Mouse (Mus musculus) brain, embryonic 14.5 days (tissue): ENCODE measurements around the gene Hbq1a. TPM values are rescaled to one million over a fixed set of nuclear protein-coding genes. Genes with fewer than 3 reads are reported as not detected.

Source experiments
- DNase-seq: peaks from one replicate; pipeline ENCODE4 v3.0.0-alpha.2; 2011; ENCODE audit warnings: low read depth
- CTCF ChIP-seq: fragments of 200-500 bp; IDR thresholded peaks from 2 replicates; pipeline ENCODE4 v1.5.1; 2012; ENCODE audit warnings: inconsistent platforms, mild to moderate bottlenecking, moderate library complexity, borderline replicate concordance; ENCODE audit not compliant: insufficient read depth, insufficient read length; ENCODE audit errors: extremely low read depth
- POLR2A ChIP-seq: fragments of 200-500 bp; IDR thresholded peaks from 2 replicates; pipeline ENCODE4 v1.6.1; 2012; ENCODE audit warnings: mild to moderate bottlenecking, inconsistent platforms, borderline replicate concordance; ENCODE audit not compliant: poor library complexity, insufficient read depth, insufficient read length, severe bottlenecking; ENCODE audit errors: extremely low read depth
- polyA plus RNA-seq: library from polyadenylated mRNA; depleted of rRNA; stranded (reverse); fragments of >200 nt; gene quantifications from 2 replicates; pipeline ENCODE4 v1.2.3, GENCODE M21; 2012

Gene Hbq1a
- polyA plus RNA-seq, 1 experiment: 1.2 TPM

DNA sequence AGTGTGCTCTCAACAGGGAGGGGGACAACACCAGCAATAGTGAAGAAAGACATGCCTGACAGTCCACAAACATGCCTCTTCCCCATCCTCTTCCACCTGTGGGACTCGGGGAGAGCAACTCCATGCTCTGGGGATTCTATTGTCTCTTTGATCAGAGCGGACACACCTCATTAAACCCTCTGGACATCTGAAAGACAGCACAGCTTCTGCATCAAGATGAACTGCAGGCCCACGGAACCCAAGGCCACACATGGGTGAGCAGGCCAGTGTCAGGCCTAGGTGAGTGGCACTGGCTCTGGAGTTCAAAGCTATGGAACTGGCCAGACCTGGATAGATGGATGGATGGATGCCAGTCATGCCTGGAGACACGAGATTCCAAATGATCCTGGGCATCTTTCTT lies 9.6 kb downstream of the Hbq1a start:
- TF ChIP-seq CTCF: no peak
- no peak for TF ChIP-seq POLR2A
- no peak for DNase-seq

DNA sequence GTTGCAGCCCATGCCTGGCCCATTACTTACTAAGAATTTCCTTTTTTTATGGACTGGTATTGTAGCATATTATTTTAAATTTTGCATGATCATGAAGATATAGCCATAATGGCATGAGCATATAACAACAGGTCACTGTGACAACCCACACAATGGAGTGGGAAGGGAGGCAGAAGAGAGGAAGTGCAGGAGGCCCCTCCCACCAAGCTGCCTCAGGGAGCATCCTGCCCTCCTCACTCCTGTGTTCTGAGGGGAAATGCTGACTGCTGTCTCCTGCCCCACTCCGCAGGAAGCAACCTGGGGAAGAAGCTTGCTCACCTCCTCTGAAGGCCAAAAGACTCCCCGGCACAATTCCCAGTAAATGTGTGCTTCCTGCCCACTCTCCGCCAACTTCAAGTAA lies 10.1 kb downstream of the Hbq1a start:
- TF ChIP-seq POLR2A (no peak), CTCF (no peak)

DNA sequence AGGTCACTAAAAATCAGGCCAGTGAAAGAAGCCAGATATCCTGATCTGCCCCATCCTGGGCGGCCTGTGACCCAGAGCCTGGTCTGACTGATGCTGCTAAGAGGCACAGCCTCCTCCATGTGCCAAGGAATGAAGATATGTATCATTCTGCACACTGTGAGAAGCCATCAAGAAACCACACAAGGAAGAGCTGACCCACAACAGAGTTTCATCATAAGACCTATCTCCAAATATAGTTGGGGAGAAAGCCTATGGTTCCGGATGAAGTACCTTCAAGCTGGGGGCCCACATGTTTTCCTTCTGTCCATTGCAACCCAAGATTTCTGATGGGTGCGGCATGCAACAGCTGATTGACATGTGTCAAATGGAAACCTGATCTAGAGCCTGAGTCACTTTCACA lies 16.1 kb downstream of the Hbq1a start:
- DNase-seq: no peak
- TF ChIP-seq CTCF (no peak), POLR2A (no peak)

More for the DNA sequence above, 10.1 kb downstream of the Hbq1a start:
- DNase-seq: no peak

DNA sequence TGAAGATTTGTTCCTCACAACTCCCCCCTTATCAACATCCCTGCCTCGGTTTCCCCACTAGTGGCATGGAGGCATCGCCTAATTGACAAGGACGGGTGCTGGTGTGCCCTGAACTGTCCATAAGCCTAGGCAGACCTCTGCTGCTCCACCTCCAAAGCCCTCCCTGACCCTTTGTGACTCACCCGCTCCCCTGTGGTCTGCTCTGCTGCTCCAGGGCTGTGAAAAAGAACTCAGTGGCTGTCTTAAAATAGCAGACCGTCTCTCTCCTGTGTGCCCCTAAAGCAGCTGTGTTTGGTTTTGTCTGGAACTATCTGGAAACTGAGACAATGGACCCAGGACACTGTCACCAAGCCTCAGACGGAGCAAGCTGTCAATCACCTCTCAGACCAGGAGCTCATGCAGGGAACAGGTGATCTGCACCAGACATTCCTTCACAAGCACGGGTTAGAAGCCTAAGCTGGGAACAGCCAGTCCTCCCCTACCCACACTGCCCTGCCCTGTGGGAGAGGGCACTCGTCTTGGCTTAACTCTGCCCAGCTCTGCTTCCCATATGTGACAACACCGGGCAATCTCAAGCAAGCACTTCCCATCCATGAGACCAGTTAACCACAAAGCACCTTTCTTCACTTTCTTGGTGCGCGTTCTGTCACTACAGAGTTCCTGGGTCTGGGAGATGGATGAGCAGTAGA lies 20.8 kb downstream of the Hbq1a start:
- DNase-seq: no peak
- TF ChIP-seq CTCF (no peak), POLR2A (no peak)

DNA sequence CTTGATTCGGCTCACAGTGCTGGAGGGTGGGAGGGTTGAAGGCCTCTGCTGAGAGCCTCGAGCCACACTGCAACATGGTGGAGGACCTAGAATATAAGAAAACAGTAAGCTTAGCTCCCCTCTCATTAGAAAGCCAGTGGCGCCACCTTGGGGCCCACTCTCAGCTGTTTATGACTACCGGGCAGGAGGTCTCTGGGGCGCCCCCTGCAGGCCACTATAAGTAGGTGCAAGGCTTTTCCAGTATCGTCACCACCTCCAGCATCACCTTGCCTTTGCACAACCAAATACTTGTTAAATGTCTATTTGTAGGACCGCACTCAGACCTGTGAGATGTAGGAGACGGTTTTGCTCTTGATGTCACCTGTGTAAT lies 21.3 kb downstream of the Hbq1a start:
- peak; percentile 71 for TF ChIP-seq CTCF
- no peak for TF ChIP-seq POLR2A

DNA sequence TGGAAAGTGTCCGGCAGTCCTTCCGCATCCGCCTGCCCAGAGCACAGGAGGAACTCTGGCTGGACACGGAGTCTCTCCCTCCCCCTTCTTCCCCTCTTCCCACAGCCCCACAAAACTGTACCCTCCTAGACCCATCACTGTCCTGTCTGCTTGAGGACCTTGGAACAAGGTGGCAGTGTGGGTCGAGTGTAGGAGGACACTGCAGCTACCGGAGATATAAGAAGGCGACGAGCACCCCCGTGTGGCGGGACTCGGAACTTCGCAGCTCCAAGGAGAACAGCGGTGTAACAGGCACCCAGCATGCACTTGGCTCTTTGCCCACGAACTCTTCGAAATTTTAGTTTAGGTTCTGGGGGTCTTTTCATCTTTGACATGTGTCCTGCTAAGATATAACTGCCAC lies 24.7 kb downstream of the Hbq1a start:
- DNase-seq: peak; percentile 89
- no peak for TF ChIP-seq POLR2A
- peak; percentile 97 for TF ChIP-seq CTCF

More for the DNA sequence above, 21.3 kb downstream of the Hbq1a start:
- peak; percentile 69 for DNase-seq

DNA sequence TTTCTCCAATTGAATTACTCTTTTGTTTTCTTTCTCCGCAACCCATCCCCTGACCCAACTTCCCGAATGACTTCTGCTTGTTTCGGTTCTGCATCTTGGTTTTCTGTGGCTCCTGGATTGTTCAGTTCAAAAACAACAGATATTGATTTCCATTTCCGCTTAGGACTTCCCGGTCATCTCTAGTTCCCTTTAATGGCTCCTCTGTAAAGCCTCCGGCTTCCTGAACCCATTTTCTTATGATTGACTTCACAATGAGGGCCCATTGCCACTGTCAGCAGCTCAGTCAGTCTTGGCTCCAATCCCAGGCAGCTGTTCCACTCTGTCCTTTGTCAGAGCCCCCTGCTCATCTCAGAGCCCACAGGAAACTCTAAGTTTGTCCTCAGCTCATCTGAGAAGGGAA lies 31.2 kb downstream of the Hbq1a start:
- DNase-seq: peak; percentile 62
- no peak for TF ChIP-seq POLR2A
- TF ChIP-seq CTCF: no peak

DNA sequence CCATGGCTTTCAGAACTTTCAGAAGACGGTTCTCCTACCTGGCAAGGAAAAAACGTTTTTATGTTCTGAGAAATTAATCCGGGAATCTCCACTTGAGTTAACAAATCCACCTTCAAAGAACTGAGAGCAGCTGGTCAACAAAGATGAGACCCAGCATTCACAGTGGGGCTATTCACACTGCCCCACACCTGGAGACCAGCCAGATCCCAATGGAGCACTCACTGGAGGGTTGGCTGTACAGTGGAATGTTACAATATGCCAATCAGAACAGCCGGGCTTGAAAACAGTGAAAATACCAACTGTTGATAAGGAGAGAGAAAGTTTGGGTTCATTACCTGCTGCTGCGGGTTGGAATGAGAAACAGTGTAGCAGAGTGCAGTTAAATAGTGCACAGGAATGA lies 32.0 kb downstream of the Hbq1a start:
- DNase-seq: peak; percentile 60
- TF ChIP-seq POLR2A: no peak

DNA sequence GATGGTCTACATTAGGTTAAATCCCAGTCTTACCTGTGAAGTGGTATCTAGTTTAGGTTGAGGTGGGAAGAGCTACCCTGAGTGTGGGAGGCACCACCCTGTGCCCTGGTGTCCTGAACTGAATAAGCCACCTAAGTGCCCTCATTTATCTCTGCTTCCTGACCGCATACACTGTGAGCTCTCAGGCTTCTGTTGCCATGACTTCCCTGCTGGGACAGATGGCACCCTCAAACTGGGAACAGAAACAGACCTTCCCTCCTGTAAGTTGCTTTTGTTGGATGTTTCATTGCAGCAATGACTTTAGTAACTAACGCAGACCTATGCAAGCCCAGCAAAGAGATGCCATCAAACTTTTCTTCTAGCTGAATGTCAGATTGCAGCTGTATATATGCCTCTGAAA lies 33.4 kb downstream of the Hbq1a start:
- TF ChIP-seq CTCF: no peak
- no peak for TF ChIP-seq POLR2A
- no peak for DNase-seq

DNA sequence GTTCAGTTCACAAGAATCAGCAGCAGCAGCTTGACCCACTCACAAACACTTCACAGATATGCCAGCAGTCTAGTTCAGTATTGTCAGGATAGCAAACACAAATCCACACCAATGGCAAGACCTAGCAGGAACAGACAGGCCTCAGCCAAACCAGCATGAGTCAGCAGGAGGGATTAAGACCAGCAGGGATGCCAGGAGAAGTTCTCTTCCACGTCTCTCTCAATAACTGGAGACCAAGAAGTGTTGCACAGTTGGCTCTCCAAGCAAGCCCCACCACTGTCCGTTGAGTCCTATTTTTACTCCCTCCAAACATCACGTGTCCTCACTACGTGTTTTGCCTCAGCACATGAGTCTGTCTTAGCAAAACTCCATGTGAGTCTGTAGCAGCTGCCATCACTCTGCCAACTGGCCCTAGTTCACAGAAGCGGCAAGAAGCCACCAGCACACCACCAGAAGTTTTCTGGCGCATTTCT lies 36.6 kb downstream of the Hbq1a start:
- TF ChIP-seq POLR2A (no peak), CTCF (no peak)

DNA sequence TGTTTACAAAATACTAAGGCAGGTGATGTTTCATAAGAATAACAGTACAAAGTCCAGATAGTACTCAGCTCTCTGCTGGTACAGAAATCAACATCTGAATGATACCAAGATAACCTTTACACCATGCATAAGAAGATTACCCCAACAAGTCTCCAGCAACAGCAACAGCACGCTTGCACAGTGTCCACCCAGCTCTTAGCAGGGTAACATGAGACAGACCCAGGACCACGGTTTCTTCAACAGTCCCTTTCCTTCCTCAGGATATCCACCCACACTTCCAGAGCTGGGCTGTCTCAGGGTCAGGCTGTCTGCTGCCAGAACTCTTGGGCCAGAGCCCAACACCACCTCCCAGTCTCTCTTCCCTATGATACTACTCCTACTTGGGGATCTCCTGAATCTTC lies 39.3 kb downstream of the Hbq1a start:
- no peak for TF ChIP-seq POLR2A
- no peak for TF ChIP-seq CTCF
- no peak for DNase-seq

More for the DNA sequence above, 36.6 kb downstream of the Hbq1a start:
- no peak for DNase-seq
